Comparison of ENCODE assay signal across 23 mouse cellular contexts in the genomic region with DNA sequence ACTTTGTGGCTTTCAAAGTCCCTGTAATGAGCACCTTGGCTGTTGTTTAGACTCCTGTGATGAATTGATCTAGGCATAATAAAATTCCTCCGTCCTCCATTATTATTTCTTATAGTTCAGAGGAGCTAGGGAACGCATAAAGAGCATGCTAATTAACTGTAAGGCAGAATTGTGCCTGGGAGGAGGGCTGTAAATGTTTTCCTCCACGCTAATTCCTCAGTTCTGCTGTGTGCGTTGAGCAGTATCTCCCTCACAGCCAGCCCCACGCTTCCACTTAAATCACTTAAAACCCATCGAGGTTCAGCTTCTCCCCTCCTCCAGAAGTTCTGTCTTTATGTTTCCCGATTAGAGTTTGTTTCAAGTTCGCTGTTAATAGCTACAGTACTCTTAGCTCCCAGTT.
DNase-seq lines count a peak whose midpoint lies in the region; ATAC-seq and TF ChIP-seq lines count a peak whose summit lies in the region.
"Had no signal": no experiment of that assay in that cellular context is flagged by ENCODE, and none has a peak within 500 bp of the region (broad histone marks: within the 10 kb centered on the region; RNA-seq: fewer than 3 reads in every experiment).

No protein-coding gene starts in this region.

- H3K27ac ChIP-seq in hindbrain, embryonic 15.5 days (replicated peaks), result no peak overlapping the region
- H3K27ac ChIP-seq in hindbrain, embryonic 12.5 days, result no peak overlapping the region
- H3K27ac ChIP-seq in neural tube, embryonic 15.5 days (replicated peaks), result no peak overlapping the region
- H3K27ac ChIP-seq in layer of hippocampus, adult 2 months, result no peak overlapping the region
- H3K27ac ChIP-seq: embryonic facial prominence, embryonic 10.5 days; embryonic facial prominence, embryonic 12.5 days; forebrain, embryonic 13.5 days; forebrain, embryonic 15.5 days had no signal

- H3K9me3 ChIP-seq in hindbrain, embryonic 15.5 days, result no peaks in the 10 kb centered on the region
- H3K9me3 ChIP-seq in hindbrain, embryonic 12.5 days (replicated peaks), result no peaks in the 10 kb centered on the region
- no peaks in the 10 kb centered on the region for H3K9me3 ChIP-seq in neural tube, embryonic 15.5 days (replicated peaks)
- H3K9me3 ChIP-seq: embryonic facial prominence, embryonic 10.5 days; embryonic facial prominence, embryonic 12.5 days; forebrain, embryonic 13.5 days; forebrain, embryonic 15.5 days; G1E had no signal

- H3K4me3 ChIP-seq in hindbrain, embryonic 15.5 days, result no peak overlapping the region
- no peak overlapping the region for H3K4me3 ChIP-seq in hindbrain, embryonic 12.5 days
- H3K4me3 ChIP-seq in neural tube, embryonic 15.5 days (replicated peaks), result no peak overlapping the region
- no peak overlapping the region for H3K4me3 ChIP-seq in layer of hippocampus, adult 2 months
- H3K4me3 ChIP-seq: embryonic facial prominence, embryonic 10.5 days; embryonic facial prominence, embryonic 12.5 days; forebrain, embryonic 13.5 days; forebrain, embryonic 15.5 days had no signal

- peak; percentile 33; the same call in 1 of the 2 replicates for ATAC-seq in hindbrain, embryonic 15.5 days (ENCODE audit: low FRiP score, low read depth)
- ATAC-seq in hindbrain, embryonic 12.5 days (ENCODE audit: low FRiP score), result no peak
- peak; percentile 74; the same call in 1 of the 2 replicates for ATAC-seq in neural tube, embryonic 15.5 days (ENCODE audit: low FRiP score)
- ATAC-seq: activated CD4-positive, CD25-positive, alpha-beta regulatory T cell, adult 4 months; CD4-positive, CD25-positive, alpha-beta regulatory T cell, adult 4 months; forebrain, embryonic 13.5 days; forebrain, embryonic 15.5 days; forebrain, postnatal 0 days; Patski had no signal

- no peaks in the 10 kb centered on the region for H3K27me3 ChIP-seq in hindbrain, embryonic 15.5 days
- H3K27me3 ChIP-seq in hindbrain, embryonic 12.5 days, result no peaks in the 10 kb centered on the region
- no peaks in the 10 kb centered on the region for H3K27me3 ChIP-seq in neural tube, embryonic 15.5 days (replicated peaks)
- H3K27me3 ChIP-seq: CH12.LX; embryonic facial prominence, embryonic 12.5 days; forebrain, embryonic 13.5 days; forebrain, embryonic 15.5 days; Patski had no signal

- H3K4me1 ChIP-seq in hindbrain, embryonic 15.5 days (replicated peaks), result 0 out of 2 replicates have a peak, but pooled peaks cover 3% of the 10 kb centered on the region
- no peaks in the 10 kb centered on the region for H3K4me1 ChIP-seq in hindbrain, embryonic 12.5 days
- H3K4me1 ChIP-seq in neural tube, embryonic 15.5 days, result no peaks in the 10 kb centered on the region
- H3K4me1 ChIP-seq: embryonic facial prominence, embryonic 10.5 days; embryonic facial prominence, embryonic 12.5 days; forebrain, embryonic 15.5 days had no signal

- no peak for DNase-seq in neural tube, embryonic 10.5 days (ENCODE audit: extremely low spot score, low spot score)
- no peak for DNase-seq in layer of hippocampus, adult 2 months (ENCODE audit: low spot score in 2 of 2)
- DNase-seq: adrenal gland, adult 8-10 months; adrenal gland, postnatal 14 days; adrenal gland, postnatal 36 days; B cell, adult 2 months; cerebellum, adult 11-12 months; cerebellum, adult 2 months; cerebellum, adult 9-10 months; cerebellum, postnatal 25 days; forebrain, postnatal 0 days had no signal

- no peak for TF ChIP-seq CTCF in layer of hippocampus, adult 2 months (conservative IDR thresholded peaks at IDR 0.05)

- H3K9ac ChIP-seq in hindbrain, embryonic 15.5 days, result no peak overlapping the region
- H3K9ac ChIP-seq in hindbrain, embryonic 12.5 days, result no peak overlapping the region
- no peak overlapping the region for H3K9ac ChIP-seq in neural tube, embryonic 15.5 days (replicated peaks)
- H3K9ac ChIP-seq: embryonic facial prominence, embryonic 12.5 days; forebrain, embryonic 13.5 days; forebrain, embryonic 15.5 days; forebrain, postnatal 0 days had no signal

- H3K36me3 ChIP-seq in hindbrain, embryonic 15.5 days, result no peaks in the 10 kb centered on the region
- no peaks in the 10 kb centered on the region for H3K36me3 ChIP-seq in hindbrain, embryonic 12.5 days
- H3K36me3 ChIP-seq in neural tube, embryonic 15.5 days, result no peaks in the 10 kb centered on the region
- H3K36me3 ChIP-seq: embryonic facial prominence, embryonic 10.5 days; embryonic facial prominence, embryonic 12.5 days; forebrain, embryonic 15.5 days; G1E had no signal

- no peak overlapping the region for H3K4me2 ChIP-seq in hindbrain, embryonic 15.5 days
- no peak overlapping the region for H3K4me2 ChIP-seq in hindbrain, embryonic 12.5 days (replicated peaks)
- H3K4me2 ChIP-seq in neural tube, embryonic 15.5 days, result no peak overlapping the region
- H3K4me2 ChIP-seq: embryonic facial prominence, embryonic 12.5 days; forebrain, embryonic 13.5 days; forebrain, embryonic 15.5 days had no signal

- 56% methylated on average over 8 of the region's 8 CpGs for WGBS in hindbrain, embryonic 15.5 days
- 72% methylated on average over 8 of the region's 8 CpGs for WGBS in hindbrain, embryonic 12.5 days
- WGBS in neural tube, embryonic 15.5 days, result 37% methylated on average over 8 of the region's 8 CpGs
